Mouse (Mus musculus) adrenal gland, postnatal 4 days (tissue): ENCODE data around the gene Krt86. TPM values are rescaled to one million over a fixed set of nuclear protein-coding genes. Genes with fewer than 3 reads are reported as not detected.
"Not testable (repeated sequence)": the region's sequence is repeated elsewhere in the genome, so short reads cannot be mapped to it uniquely, and the experiment has no call there.

Experiments used
- DNase-seq, 2 experiments: peaks; one replicate each; pipeline ENCODE4 v3.0.0; 2021 to 2022; ENCODE audit warnings: low spot score in 2 of 2, mixed read lengths in 2 of 2
- total RNA-seq, 2 experiments: library from RNA; stranded (reverse); gene quantifications; 2 replicates each; pipeline ENCODE4 v1.2.3; 2021

The Krt86 gene
- total RNA-seq, 2 experiments from 2014 or later: not detected

DNA sequence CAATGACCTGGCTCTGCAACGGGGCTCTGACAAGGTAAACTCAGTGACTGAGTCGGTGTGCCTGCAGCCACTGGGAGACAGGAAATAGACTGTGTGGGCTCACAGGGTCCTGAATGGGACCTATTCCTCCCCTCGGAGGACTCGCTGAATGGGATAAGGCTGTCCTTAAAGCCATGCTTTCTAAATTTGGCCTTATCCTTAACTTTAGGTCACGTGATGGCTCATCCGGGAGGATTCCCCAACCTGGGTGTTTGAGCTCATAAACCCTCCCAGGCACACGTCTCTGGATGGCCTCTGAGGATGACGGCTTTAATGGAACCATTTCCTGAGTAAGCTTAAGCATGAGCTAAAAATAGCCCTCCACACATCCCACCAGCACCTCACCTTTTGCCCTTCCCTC is 19.4 kb downstream of the Krt86 start:
- DNase-seq: no peak

- no peak for DNase-seq
Observed at GRCm38 (mm10) chr15:101493713-101494112, 20.4 kb downstream of the Krt86 start.

GRCm38 (mm10) chr15:101494203-101494602 is 20.9 kb downstream of the Krt86 start:
- no peak for DNase-seq

GRCm38 (mm10) chr15:101495266-101495665 is 22.0 kb downstream of the Krt86 start:
- DNase-seq: no peak

DNA sequence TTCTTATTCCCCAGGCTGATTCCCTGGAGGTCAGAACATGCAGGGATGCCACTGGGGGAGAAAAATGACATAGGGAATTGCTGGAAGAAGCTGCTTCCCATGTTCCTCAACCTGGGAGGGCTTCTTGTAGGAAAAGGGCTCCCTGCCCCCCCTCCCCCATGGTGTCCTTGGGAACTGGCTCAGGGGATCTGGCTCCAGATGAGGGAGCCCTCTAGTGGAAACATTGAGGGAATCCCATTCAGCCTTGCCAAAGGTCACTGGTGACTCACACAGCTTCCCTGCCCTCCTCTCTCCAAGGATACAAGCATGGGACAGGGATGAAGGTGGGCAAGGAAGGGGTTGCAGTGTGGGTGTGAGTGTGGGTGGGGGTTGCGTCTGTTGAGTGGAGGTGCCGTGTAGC is 23.9 kb downstream of the Krt86 start:
- peak in 1 of 2 experiments; percentile 27 for DNase-seq

DNA sequence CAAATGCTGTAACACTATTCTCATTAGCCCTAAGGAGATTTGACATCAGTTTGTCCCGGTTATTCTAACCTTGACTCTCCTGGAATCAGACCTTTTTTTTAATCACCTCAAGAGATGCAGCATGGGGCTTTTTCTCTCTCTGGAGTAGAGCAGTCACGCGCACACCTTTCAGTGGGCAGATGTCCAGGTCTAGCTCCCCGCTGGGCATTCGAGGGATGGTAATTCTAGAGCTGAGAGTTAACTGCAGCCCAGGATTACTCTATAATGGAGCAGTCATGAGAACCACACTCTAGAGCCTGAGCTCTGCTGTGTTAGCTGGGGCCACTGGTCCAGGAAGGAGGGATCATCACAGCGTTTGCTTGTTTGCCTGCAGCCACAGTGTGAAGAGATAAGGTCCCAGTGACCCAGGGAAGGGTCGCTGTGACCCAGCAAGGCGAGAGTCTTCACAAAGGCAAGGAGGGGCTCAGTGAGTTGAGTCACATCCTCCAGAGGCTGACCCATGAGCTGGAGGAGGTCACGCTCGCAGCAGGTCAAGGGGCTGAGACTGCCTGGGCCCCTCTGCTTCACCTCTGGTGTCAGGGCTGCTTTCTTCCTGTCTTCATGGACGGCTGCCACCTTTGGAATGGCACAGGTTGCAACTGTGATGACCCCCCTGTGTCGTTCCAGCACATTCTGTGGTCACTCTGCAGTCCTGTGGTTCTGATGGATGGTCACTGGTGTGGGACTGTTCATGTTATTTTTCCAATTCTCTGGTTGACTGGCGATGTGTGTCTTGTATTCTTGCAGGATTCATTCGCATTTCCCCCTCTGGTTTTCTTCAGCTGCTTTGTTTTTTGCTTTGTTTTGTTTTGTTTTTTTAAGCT is 33.8 kb downstream of the Krt86 start:
- no peak for DNase-seq

- DNase-seq: no peak
Observed at GRCm38 (mm10) chr15:101508247-101508646, 35.0 kb downstream of the Krt86 start.

- not testable (repeated sequence) for DNase-seq
Observed at GRCm38 (mm10) chr15:101517161-101517560, 43.9 kb downstream of the Krt86 start, which contains the start of gene Gm49425. Gene Gm49425, minus strand, starts transcription at chr15:101517261.

- peak; percentile 22 to 39 for DNase-seq
Observed at GRCm38 (mm10) chr15:101519792-101520191, 46.5 kb downstream of the Krt86 start.

DNA sequence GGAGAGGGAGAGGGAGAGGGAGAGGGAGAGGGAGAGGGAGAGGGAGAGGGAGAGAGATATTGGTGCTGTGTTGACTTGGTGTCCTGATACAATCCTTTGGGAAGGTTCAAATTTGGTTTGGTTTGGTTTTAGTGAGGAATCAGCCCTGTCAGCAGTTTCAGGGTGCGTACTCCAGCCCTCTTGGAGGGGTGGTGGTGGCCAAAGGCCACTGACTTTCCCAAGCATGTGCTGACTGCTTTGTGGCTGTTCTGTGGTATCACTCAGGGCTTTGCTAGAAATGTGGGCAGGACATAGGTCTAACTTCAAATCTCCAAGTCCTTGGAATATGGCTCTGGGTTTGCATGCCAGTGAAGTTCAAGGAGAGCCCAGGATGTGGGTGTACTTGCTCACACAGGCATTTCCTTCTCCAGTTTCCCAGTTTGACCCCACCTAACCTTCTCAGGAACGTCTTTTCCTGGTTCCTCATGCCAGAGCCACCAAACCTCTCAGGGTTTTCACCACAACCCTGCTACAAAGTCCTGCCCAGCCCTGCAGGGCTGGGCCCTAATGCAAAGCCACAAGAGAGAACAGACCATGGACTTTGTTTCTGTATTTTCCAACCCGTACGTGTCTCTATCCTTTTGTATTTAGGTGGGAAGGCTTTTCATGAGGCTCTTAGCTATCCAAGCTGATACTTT is 49.4 kb downstream of the Krt86 start:
- DNase-seq: no peak

Other genes with a start within 250 kb of the Krt86 start
- gene Grasp, start 249.3 kb upstream of the Krt86 start, total RNA-seq: 10 to 100 TPM; 18.6 to 20.3 TPM
- 10 to 100 TPM; 64.5 to 79.0 TPM for gene Nr4a1, start 219.2 kb upstream of the Krt86 start, total RNA-seq
- 10 to 100 TPM; 37.8 to 38.9 TPM for gene Atg101, start 189.2 kb upstream of the Krt86 start, total RNA-seq
- 1 to 10 TPM; 2.6 to 3.4 TPM for gene 6030408B16Rik, start 180.3 kb upstream of the Krt86 start, total RNA-seq
- gene Krt80, start 103.3 kb upstream of the Krt86 start, total RNA-seq: 1 to 10 TPM in 1 of 2 experiments, under 1 TPM in 1; 0.45 to 1.1 TPM
- 10 to 100 TPM in 1 of 2 experiments, 1 to 10 TPM in 1; 4.1 to 12.3 TPM for gene Krt7, start 62.4 kb upstream of the Krt86 start, total RNA-seq
- not detected for gene Krt87, start 34.7 kb upstream of the Krt86 start, total RNA-seq
- gene Krt88, start 25.7 kb upstream of the Krt86 start, total RNA-seq: not detected
- gene Krt81, start 9.7 kb upstream of the Krt86 start, total RNA-seq: not detected
- not detected for gene Krt83, start 18.0 kb downstream of the Krt86 start, total RNA-seq
- gene Gm49425, start 43.8 kb downstream of the Krt86 start, total RNA-seq: not detected
- not detected for gene Krt84, start 59.3 kb downstream of the Krt86 start, total RNA-seq
- not detected for gene Krt82, start 77.2 kb downstream of the Krt86 start, total RNA-seq
- gene Krt90, start 89.5 kb downstream of the Krt86 start, total RNA-seq: under 1 TPM; 0.31 to 0.34 TPM
- not detected for gene Krt75, start 100.4 kb downstream of the Krt86 start, total RNA-seq
- gene Gm5414, start 154.7 kb downstream of the Krt86 start, total RNA-seq: not detected
- not detected for gene Gm5478, start 173.9 kb downstream of the Krt86 start, total RNA-seq
- not detected for gene Krt6b, start 206.8 kb downstream of the Krt86 start, total RNA-seq
- not detected for gene Krt6a, start 220.8 kb downstream of the Krt86 start, total RNA-seq
- not detected for gene Krt5, start 239.4 kb downstream of the Krt86 start, total RNA-seq